Mouse (Mus musculus): Measurements from ENCODE around the gene Cnot3. TPM values are rescaled to one million over a fixed set of nuclear protein-coding genes. Genes with fewer than 3 reads are reported as not detected.
"Not testable (repeated sequence)": the region's sequence is repeated elsewhere in the genome, so short reads cannot be mapped to it uniquely, and the experiment has no call there.

Gene Cnot3
- 47.6 and 48.4 TPM in 2 replicates for polyA plus RNA-seq (2015; fragmentation: Nextera tagmentation; extraction: Ambion mirVana)

DNA sequence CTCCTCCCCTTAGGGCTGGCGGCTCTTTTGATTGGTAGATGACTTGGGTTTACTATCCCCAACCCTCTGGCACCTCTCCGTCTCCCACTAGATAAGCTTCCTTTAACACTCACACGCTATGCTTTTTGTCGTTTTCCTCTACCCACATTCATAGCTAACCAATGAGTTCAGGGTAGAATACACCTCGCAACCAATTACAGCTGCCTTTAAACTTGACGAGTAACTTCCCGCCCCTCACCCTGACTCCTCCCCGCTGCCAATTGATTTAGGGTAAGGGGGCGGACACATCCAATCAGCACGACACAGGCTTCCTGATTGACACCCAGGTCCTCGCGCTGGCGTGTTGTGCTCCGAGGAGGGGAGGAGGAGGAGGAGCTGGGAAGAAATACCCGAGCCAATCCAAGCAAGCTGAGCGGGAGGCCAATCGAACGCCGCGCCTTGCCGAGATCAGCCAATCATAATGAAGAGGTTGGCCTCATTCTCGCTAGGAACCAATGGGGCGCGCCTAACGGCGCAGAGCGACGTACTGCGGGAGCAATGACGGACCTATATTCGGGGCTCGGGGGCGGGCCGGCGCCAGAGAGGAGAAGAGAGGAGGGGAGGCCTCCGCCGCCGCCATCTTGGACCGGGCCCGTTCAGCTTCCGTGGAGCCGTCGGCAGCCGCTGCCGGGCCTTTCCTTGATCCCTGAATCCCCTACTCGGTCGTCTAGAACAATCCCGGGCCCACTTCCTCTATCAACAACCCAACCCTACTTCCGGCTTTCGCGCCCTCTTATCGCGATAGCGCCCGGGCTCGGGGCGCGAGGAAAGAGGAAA is at the start of gene Cnot3:
Gene Cnot3 (plus strand): TSS at position 597 of the 816 bp plus-strand sequence.
- under 1% methylated on average over 57 of the region's 58 CpGs for WGBS

GRCm38 (mm10) chr7:3597755-3598154 is 47.3 kb upstream of the Cnot3 start:
- not testable (repeated sequence) for H3K36me3 ChIP-seq (replicated peaks)
- 64% methylated on average over 1 of the region's 1 CpGs for WGBS

More for the DNA sequence above, at the start of gene Cnot3:
- peaks cover 40% of the 10 kb centered on the region for H3K4me1 ChIP-seq
- H3K27ac ChIP-seq = peak within 1 kb of the TSS; percentile 96
- H3K36me3 ChIP-seq (replicated peaks) = peaks cover 13% of the 10 kb centered on the region; the same call in 1 of the 2 replicates
- no peaks in the 10 kb centered on the region for H3K27me3 ChIP-seq (replicated peaks)
- no peaks in the 10 kb centered on the region for H3K9me3 ChIP-seq
- H3K4me2 ChIP-seq = peak within 1 kb of the TSS; percentile 70
- H3K9ac ChIP-seq = peak within 1 kb of the TSS; percentile 96
- H3K4me3 ChIP-seq = peak within 1 kb of the TSS; percentile 92
- peak; percentile 98 for ATAC-seq (replicated peaks)

GRCm38 (mm10) chr7:3601119-3601518 is 43.9 kb upstream of the Cnot3 start:
- Histone ChIP-seq H3K27ac (no peak overlapping the region), H3K27me3 (replicated peaks) (no peaks in the 10 kb centered on the region), H3K4me1 (no peaks in the 10 kb centered on the region), H3K9me3 (no peaks in the 10 kb centered on the region), H3K36me3 (replicated peaks) (no peaks in the 10 kb centered on the region), H3K4me3 (no peak overlapping the region), H3K9ac (no peak overlapping the region), H3K4me2 (no peak overlapping the region)
- WGBS = 5% methylated on average over 4 of the region's 4 CpGs
- ATAC-seq (replicated peaks) = peak; percentile 63

More at GRCm38 (mm10) chr7:3597755-3598154, 47.3 kb upstream of the Cnot3 start:
- not testable (repeated sequence) for H3K4me1 ChIP-seq; ATAC-seq (replicated peaks); H3K4me2 ChIP-seq; H3K9ac ChIP-seq; H3K27ac ChIP-seq; H3K4me3 ChIP-seq; H3K27me3 ChIP-seq (replicated peaks); H3K9me3 ChIP-seq

DNA sequence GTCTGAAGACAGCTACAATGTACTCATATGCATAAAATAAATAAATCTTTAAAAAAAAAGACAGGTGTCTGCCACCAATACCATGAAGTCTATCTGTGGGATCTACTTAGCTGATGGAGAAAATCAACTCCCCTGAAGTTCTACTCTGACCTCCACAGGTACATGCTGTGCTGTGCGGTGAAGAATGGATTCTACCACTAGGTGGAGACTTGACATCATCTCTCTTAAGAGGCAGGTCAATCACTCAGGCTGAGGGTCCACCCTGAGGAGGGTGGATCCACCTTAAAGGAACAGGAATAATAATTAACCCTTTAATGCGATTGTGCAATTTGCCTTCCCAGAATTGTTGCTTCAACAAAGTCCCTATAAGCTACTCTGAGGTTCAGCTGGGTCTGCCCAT is 38.3 kb upstream of the Cnot3 start:
- ATAC-seq (replicated peaks) = no peak; the same call in 1 of the 2 replicates
- Histone ChIP-seq H3K9ac (no peak overlapping the region), H3K4me3 (no peak overlapping the region), H3K36me3 (replicated peaks) (no peaks in the 10 kb centered on the region), H3K4me2 (no peak overlapping the region), H3K9me3 (no peaks in the 10 kb centered on the region), H3K27me3 (replicated peaks) (no peaks in the 10 kb centered on the region), H3K27ac (no peak overlapping the region), H3K4me1 (no peaks in the 10 kb centered on the region)
- WGBS = 30% methylated on average over 2 of the region's 2 CpGs

DNA sequence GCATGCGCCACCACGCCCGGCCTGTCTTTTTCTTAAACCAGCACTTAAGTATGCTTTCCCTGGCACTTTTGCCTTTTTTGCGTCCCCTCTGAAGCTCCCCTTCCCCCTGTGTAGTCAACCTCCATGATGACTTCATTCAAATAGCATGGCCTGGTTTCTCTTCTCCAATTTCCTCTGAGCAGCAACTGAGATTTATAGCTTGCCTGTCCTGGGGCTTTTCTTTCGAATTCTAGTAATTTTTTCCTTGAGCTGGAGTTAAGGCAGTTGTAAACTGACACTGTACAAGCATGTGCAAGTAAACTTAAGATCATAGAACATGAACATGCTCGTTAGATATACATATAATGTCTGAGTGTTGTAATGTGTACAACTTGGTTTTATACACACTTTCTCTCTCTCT is 37.7 kb upstream of the Cnot3 start:
- H3K27me3 ChIP-seq (replicated peaks) = no peaks in the 10 kb centered on the region
- 90% methylated on average over 6 of the region's 6 CpGs for WGBS
- H3K4me3 ChIP-seq = no peak overlapping the region

DNA sequence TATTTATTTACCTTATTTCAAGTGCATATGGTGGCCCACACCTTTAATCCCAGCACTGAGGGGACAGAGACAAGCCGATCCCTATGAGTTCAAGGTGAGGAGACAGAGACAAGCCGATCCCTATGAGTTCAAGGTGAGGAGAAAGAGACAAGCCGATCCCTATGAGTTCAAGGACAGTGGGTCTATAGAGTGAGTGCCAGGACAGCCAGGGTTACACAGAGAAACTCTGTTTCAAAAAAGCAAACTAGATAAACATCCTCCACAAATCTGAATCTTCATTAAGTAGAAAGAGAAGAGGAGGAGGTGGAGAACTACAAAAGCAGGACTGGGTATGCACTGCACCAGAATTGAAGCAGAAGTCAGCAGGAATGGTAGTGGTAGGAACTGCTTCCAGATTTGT is 36.4 kb upstream of the Cnot3 start:
- no peak overlapping the region for H3K27ac ChIP-seq
- no peaks in the 10 kb centered on the region for H3K9me3 ChIP-seq
- WGBS = 93% methylated on average over 3 of the region's 3 CpGs
- H3K9ac ChIP-seq = no peak overlapping the region
- no peak overlapping the region for H3K4me3 ChIP-seq
- no peak for ATAC-seq (replicated peaks)
- no peak overlapping the region for H3K4me2 ChIP-seq
- no peaks in the 10 kb centered on the region for H3K36me3 ChIP-seq (replicated peaks)
- no peaks in the 10 kb centered on the region for H3K4me1 ChIP-seq
- no peaks in the 10 kb centered on the region for H3K27me3 ChIP-seq (replicated peaks)

More for the DNA sequence above, 37.7 kb upstream of the Cnot3 start:
- Histone ChIP-seq H3K9me3 (no peaks in the 10 kb centered on the region), H3K4me1 (no peaks in the 10 kb centered on the region), H3K9ac (no peak overlapping the region), H3K36me3 (replicated peaks) (no peaks in the 10 kb centered on the region), H3K4me2 (no peak overlapping the region), H3K27ac (no peak overlapping the region)
- no peak for ATAC-seq (replicated peaks)

DNA sequence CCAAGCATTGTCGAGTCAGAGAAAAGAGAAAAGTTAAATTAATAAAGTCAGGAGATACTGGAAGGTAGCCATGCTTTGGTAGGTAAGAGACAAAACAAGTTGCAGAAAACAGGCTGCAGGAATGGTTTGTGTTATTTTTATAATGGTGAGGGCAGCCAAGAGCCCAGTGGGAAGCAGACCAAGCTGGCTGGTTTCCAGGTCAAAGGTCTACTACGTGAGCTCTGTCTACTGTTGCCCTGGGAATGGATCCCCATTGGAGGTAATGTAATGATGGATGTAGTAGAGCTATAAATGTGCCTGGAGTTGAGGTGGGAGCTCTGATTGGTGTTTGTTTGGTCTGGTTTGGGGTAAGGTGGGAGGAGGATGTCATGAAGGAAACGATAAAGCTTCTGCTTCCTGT is 36.0 kb upstream of the Cnot3 start:
- Histone ChIP-seq H3K4me1 (no peaks in the 10 kb centered on the region), H3K4me3 (no peak overlapping the region), H3K4me2 (no peak overlapping the region), H3K36me3 (replicated peaks) (no peaks in the 10 kb centered on the region), H3K9ac (no peak overlapping the region), H3K27me3 (replicated peaks) (no peaks in the 10 kb centered on the region), H3K9me3 (no peaks in the 10 kb centered on the region), H3K27ac (no peak overlapping the region)
- 65% methylated on average over 3 of the region's 3 CpGs for WGBS
- ATAC-seq (replicated peaks) = no peak

DNA sequence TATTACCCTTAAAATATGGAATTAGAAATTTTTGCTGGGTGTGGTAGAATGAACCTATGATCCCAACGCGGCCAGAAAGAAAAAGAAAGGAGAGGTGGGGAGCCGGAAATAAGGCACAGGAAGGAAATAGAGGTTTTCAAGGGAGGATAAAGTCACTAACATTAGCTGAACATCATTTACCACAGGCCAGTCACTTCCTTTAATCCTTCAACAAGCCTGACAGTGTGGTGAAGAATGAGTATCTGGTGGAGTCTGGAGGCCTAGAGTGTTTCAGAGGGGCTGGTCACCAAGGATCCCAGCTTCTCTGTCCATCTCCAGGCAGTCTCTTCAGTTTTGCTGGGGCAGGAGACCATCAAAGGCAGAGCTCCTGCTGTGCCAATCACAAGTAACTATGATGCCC is 34.6 kb upstream of the Cnot3 start:
- ATAC-seq (replicated peaks) = no peak
- Histone ChIP-seq H3K9me3 (no peaks in the 10 kb centered on the region), H3K4me2 (no peak overlapping the region), H3K27ac (no peak overlapping the region), H3K36me3 (replicated peaks) (no peaks in the 10 kb centered on the region), H3K27me3 (replicated peaks) (no peaks in the 10 kb centered on the region), H3K4me1 (no peaks in the 10 kb centered on the region), H3K9ac (no peak overlapping the region), H3K4me3 (no peak overlapping the region)
- WGBS = 95% methylated on average over 3 of the region's 3 CpGs

- H3K4me1 ChIP-seq = no peaks in the 10 kb centered on the region
- no peak for ATAC-seq (replicated peaks)
- no peak overlapping the region for H3K27ac ChIP-seq
- H3K4me2 ChIP-seq = no peak overlapping the region
- H3K9ac ChIP-seq = no peak overlapping the region
- WGBS = 90% methylated on average over 12 of the region's 13 CpGs
- H3K36me3 ChIP-seq (replicated peaks) = no peaks in the 10 kb centered on the region
- no peaks in the 10 kb centered on the region for H3K9me3 ChIP-seq
- H3K27me3 ChIP-seq (replicated peaks) = no peaks in the 10 kb centered on the region
- no peak overlapping the region for H3K4me3 ChIP-seq
Observed at GRCm38 (mm10) chr7:3611006-3611405, 34.1 kb upstream of the Cnot3 start.

GRCm38 (mm10) chr7:3614021-3614420 is 31.0 kb upstream of the Cnot3 start:
- ATAC-seq (replicated peaks) = no peak
- Histone ChIP-seq H3K36me3 (replicated peaks) (no peaks in the 10 kb centered on the region), H3K27ac (no peak overlapping the region), H3K9ac (no peak overlapping the region), H3K27me3 (replicated peaks) (no peaks in the 10 kb centered on the region), H3K9me3 (no peaks in the 10 kb centered on the region), H3K4me3 (no peak overlapping the region), H3K4me2 (no peak overlapping the region), H3K4me1 (peaks cover 19% of the 10 kb centered on the region)
- WGBS = 86% methylated on average over 3 of the region's 3 CpGs

- Histone ChIP-seq H3K36me3 (replicated peaks) (0 out of 2 replicates have a peak, but pooled peaks cover 11% of the 10 kb centered on the region), H3K27me3 (replicated peaks) (no peaks in the 10 kb centered on the region), H3K9ac (0 out of 2 replicates have a peak within 1 kb of the TSS, but pooled peaks have one; percentile 68), H3K4me2 (peak within 1 kb of the TSS; percentile 58), H3K4me3 (peak within 1 kb of the TSS; percentile 68), H3K4me1 (peaks cover 21% of the 10 kb centered on the region), H3K9me3 (no peaks in the 10 kb centered on the region), H3K27ac (0 out of 2 replicates have a peak within 1 kb of the TSS, but pooled peaks have one; percentile 5)
- no peak for ATAC-seq (replicated peaks)
- WGBS = 85% methylated on average over 4 of the region's 4 CpGs
Observed at GRCm38 (mm10) chr7:3616057-3616388, 29.0 kb upstream of the Cnot3 start, which contains the start of gene Oscar. Gene Oscar (minus strand): TSS chr7:3616157.

- WGBS = 43% methylated on average over 6 of the region's 6 CpGs
- Histone ChIP-seq H3K36me3 (replicated peaks) (0 out of 2 replicates have a peak, but pooled peaks cover 12% of the 10 kb centered on the region), H3K4me2 (peak overlapping the region; percentile 58), H3K4me1 (peaks cover 21% of the 10 kb centered on the region), H3K9ac (peak overlapping the region; percentile 68; the same call in 1 of the 2 replicates), H3K27ac (0 out of 2 replicates have a peak overlapping the region, but pooled peaks have one; percentile 76), H3K4me3 (peak overlapping the region; percentile 68), H3K27me3 (replicated peaks) (no peaks in the 10 kb centered on the region), H3K9me3 (no peaks in the 10 kb centered on the region)
- peak; percentile 51 for ATAC-seq (replicated peaks)
Observed at GRCm38 (mm10) chr7:3616389-3617241, 28.5 kb upstream of the Cnot3 start.

Data from midbrain, embryonic 15.5 days (tissue).